Mouse (Mus musculus) thymus, adult 18-20 months (tissue): ENCODE results near the gene Olfr427.
"Not testable (repeated sequence)": the region's sequence is repeated elsewhere in the genome, so short reads cannot be mapped to it uniquely, and the experiment has no call there.

Experiments used
- DNase-seq, 2 experiments: peaks; one replicate each; pipeline ENCODE4 v3.0.0; 2022; ENCODE audit warnings: mixed read lengths in 2 of 2

The Olfr427 gene

DNA sequence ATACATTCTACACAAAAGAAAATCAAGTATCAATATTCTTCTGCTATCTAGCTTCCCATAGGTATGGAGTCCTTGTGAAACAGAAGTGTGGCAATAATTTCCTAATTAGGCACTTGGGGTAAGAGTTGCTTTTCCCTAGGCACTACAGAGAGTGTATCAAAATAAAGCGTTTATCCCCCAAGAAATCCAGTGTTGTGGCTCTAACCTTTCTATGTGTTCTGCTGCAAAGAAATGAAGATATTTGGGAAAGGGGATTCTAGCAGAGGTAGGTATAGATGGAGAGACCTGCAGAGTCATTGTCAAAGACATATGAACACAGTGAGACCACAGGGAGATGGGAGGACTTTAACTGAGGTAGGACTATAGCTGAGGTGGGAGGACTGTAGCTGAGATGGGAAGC, at the start of gene Olfr427:
Gene Olfr427 (plus strand): TSS at position 301 of the 400 bp plus-strand sequence.
- no peak for DNase-seq

DNA sequence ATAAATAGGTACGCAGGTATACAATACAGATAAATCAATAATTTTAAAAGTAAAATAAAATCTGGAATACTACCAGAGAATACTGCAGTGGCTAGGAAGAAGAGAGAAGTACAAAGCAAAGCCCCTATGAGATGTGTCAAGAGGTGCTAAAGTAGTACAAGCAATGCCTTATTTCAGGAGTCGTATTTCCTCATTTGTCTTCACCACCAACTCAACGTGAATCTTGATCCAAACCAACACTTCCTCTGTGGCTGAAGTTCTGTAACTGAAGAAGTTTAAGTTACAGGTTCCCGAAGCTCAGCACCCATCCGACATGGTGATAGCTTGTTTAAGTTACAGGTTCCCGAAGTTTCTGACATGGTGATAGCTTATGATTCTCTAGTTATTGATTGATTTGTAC, 48.5 kb upstream of the Olfr427 start:
- not testable (repeated sequence) for DNase-seq

DNA sequence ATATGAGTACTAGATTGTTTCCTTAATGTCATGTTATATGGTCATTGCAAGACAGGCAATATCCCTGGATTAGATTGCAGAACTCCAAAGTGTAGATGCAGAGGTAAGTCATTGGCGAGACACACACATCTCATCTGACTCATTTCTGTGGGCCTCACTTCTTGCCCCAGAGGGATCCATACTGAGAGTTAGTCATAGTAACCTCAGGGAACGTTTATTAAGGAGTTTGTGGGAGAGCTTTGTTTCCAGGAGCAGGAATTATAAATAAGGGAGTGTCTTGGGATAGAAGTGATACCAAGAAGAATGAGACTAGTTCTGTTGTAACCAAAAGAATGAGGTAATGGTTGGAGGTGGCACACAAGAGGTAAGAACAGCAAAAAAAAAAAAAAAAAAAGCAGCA, 47.8 kb upstream of the Olfr427 start, which contains the start of gene Olfr432:
Gene Olfr432 (plus strand): TSS at position 313 of the 400 bp plus-strand sequence.
- DNase-seq = no peak

DNA sequence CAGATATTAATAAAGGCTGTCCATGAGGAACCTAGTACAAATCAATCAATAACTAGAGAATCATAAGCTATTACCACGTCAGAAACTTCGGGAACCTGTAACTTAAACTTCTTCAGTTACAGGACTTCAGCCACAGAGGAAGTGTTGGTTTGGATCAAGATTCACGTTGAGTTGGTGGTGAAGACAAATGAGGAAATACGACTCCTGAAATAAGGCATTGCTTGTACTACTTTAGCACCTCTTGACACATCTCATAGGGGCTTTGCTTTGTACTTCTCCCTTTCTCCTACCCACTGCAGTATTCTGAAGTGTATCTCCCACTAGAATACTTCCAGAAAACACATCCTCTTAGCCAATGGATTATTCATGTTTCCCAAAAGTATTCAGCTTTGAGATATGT, 47.3 kb upstream of the Olfr427 start:
- not testable (repeated sequence) for DNase-seq

DNA sequence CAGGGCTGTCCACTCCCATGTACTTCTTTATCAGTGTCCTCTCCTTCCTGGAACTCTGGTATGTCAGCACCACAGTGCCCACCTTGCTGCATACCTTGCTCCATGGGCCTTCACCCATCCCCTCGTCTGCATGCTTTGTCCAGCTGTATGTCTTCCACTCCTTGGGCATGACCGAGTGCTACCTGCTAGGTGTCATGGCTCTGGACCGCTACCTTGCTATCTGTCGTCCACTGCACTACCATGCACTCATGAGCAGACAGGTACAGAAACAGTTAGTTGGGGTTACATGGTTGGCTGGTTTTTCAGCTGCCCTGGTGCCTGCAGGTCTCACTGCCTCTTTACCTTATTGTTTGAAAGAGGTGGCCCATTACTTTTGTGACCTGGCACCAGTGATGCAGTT, 46.2 kb upstream of the Olfr427 start:
- no peak for DNase-seq

DNA sequence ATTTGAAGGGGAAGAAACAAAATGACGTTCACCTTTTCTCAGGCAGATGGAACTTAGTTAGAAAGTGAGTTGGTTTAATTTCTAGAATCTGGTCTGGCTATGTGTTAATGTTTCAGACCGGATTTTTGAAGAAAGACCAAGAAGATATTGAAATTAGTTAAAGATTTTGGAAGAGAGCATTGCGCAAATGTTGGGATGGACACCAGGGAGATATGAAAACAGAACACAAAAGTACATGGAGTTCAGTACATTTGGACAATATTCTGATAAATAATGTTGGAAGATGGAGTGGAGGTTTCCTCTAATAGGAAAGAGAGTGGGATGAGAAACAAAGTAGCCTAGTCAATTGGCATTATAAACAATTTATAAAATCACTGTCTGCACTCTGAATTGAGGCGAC, 45.2 kb upstream of the Olfr427 start:
- DNase-seq = no peak

DNA sequence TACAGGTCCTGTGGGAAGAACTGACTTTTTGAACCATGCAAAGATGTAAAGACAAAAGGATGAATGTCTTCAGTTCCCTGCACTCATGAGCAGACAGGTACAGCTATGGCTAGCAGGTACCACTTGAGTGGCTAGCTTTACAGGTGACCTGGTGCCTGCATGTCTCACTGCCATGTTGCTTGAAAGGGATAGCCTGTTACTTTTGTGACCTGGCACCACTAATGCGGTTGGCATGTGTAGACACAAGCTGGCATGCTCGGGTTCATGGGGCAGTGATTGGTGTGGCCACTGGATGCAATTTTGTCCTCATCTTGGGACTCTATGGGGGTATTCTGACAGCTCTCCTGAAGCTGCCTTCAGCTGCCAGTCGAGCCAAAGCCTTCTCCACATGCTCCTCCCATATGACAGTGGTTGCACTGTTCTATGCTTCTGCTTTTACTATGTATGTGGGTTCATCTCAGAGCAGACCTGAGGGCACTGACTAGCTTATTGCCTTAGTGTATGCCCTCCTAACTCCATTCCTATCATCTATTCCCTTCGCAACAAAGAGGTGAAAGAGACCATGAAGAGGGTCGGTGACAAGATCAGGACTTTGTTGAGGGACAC, 44.7 kb upstream of the Olfr427 start:
- DNase-seq = no peak

DNA sequence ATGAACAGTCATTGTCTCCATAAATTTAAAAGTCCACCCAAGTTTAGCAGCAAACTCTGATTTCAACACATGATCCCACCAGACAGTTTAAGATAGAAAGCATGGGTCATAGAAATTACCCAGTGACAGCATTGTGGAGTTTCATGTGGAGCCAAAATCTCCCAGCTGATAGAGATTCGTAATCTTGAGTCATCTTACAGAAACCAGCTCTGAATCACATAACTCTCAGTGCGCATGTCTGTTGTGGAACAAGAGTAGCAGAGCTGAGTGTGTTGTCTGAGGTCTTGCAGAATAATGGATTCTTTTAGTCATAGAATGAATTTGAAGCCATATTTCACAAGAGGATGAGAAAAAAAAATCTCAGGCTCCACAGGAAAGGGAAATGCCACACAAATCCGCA, 43.7 kb upstream of the Olfr427 start:
- no peak for DNase-seq

DNA sequence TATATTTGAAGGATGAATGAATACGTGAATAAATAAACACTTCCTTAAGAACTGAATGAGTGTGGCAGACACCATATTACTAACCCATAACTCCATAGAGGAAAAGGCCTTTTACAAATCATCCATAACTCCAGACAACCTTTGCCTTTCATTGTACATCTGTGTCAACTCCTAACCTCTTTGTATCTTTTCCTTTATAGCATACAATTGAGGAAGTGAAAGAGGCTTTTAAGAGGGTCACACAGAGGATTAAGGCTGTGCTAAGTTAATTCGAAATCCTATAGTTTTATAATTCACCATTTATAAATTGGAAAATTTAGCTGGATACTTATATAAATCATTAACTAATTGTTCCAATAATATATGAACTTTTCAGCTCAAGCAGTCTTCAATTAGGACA, 41.4 kb upstream of the Olfr427 start:
- DNase-seq = no peak

DNA sequence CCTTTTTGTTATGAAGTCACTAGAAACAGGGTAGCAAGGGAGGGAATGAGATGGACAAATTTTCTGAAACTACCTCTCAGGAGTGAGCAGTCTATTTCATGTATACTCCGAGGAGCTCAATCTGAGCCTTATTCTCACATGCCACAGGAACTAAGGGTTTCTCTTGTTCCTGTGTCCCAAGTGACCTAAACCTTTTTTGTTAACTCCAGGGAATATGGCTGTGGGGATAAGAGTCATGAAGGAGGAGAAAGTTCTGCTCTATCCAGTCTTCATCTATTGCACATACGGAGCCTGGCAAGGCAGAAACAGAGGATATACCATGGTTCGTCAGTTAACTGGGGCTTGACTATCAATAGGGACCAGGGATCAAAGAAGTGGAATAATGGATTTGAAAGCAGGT, 30.4 kb upstream of the Olfr427 start, which contains the start of gene Olfr430:
Gene Olfr430 (plus strand): TSS at position 301 of the 400 bp plus-strand sequence.
- no peak for DNase-seq

DNA sequence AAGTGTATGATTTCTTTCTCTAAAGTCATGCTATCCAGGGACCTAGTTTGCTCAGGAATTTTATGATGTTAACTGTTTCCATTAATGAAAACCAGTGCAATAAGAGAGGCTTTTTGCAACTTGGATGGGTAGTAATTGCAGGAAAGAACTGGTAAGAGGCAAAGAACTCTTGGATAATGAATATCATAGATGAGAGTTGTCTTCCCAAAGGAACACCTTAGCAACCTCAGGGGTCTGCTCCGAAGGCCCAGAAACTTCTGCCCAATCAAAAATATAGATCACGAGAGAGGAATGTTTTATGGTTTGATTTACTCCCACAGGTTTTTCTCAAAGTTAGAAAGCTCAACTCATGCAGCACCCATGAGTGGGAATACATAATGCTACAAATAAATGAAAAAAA, 12.7 kb upstream of the Olfr427 start, which contains the start of gene Olfr429:
Gene Olfr429 (plus strand): TSS at position 301 of the 400 bp plus-strand sequence.
- DNase-seq = no peak

DNA sequence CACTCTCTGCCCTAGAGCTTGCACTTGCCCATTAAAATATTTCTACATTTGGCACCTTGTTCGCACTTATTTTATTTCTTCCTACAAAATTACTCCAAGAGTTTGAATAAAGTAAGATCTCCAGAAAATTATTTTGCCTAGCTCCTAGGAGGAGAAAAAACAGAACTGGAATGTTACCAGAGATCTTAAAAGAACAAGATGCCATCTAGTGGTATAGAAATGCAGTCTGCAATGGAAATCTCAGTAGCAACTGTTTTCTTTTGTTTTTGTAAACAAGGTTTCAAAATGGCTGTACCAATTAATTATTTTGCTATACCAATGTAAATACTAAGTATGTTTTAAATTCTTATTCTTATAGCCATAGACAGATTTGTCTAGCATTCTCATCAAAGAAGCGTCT, 7.0 kb downstream of the Olfr427 start:
- DNase-seq = no peak

DNA sequence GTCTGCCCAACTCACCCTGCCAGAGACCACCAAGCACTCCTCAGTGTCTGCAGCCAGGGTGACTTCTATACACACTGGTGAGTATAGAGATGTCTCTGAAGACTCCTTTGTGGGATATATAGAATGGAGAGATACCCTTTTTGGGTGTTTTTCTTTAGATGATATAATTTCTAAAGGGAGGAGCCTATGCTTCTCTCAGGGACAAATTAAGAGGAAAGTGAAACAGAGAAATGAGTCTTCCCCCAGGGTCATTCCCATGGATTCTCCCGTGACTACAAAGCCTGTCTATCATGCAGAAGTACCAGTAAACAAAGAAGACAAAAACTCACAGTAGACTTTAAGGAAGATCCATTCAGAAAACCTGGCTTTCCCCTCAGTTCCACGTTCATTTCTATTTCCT, 24.4 kb downstream of the Olfr427 start, which contains the start of gene Olfr231:
Gene Olfr231 (minus strand): TSS at position 101 of the 400 bp plus-strand sequence.
- DNase-seq = no peak

DNA sequence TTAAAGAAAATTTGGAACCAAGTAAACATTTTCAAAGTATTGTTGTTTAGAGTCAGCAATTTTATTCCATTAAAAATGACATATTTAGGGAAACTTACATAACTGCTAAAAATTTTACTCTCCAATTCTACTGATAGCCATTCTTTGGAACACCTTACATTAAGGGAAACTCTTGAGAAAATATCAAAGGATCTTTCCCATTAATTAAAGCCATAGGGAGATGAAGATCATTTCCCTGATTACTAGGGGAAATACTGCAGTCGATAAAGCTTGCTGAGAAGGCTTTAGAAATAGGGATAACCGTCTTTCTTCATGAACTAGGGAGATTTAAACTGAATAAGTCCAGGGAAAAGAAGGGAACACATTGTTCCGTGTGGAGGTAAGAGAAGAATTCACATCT, 34.5 kb downstream of the Olfr427 start, which contains the start of gene Olfr424:
Gene Olfr424 (plus strand): TSS at position 301 of the 400 bp plus-strand sequence.
- no peak for DNase-seq

DNA sequence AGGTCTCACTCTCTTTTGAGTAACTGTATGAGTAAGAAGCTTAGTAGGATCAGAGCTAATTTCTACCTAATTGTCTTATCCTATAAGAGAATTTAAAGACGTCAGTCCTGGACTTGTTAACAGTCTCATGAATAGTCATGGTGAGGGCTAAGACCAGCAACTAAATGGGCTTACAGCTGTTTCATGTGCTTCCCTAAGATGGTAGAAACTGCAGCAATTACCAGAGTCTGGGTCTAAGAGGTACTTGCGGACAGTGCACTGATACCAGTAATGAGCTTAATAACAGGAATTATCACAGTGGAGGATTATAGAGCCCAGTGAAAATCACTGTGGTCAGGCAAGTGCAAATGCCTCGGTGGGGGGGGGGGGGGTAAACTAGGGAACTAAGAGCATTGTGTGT, 35.3 kb downstream of the Olfr427 start:
- no peak for DNase-seq

DNA sequence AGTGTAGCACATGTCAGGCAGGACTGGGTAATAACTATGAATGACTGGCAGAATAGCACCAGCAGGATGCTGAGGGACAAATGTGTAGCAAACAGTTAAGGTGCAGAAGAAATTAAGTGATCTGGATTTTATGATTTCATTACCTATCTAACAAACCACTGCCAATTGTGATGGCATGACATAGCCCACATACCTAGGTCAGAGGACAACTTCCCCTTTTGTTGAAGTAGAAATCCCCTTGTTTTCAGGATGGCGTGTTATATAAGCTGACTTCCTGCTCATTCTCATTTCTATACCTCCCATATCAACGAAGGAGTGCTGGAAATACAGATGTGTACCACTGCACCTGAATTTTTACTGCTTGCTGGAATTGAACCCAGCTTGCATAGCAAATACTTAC, 44.7 kb downstream of the Olfr427 start:
- DNase-seq = no peak

DNA sequence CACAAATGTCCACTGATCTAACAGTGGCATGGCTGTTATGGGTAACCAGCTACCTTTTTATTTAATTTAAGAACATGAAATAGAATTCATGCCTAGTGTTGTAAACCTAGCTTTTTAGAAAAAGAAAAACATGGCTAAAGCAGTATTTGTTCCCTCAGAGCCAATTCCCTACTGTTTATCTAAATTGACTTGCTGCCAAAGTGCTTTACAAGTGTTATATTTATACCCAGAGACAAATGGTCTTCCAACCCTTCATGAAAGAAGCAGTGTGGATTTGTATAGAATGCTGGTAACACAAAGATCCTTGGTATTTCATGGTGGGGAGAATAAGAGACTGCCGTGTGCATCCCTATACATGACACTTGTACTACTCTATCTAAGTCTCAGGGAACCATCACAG, 50.0 kb downstream of the Olfr427 start:
- DNase-seq = no peak

DNA sequence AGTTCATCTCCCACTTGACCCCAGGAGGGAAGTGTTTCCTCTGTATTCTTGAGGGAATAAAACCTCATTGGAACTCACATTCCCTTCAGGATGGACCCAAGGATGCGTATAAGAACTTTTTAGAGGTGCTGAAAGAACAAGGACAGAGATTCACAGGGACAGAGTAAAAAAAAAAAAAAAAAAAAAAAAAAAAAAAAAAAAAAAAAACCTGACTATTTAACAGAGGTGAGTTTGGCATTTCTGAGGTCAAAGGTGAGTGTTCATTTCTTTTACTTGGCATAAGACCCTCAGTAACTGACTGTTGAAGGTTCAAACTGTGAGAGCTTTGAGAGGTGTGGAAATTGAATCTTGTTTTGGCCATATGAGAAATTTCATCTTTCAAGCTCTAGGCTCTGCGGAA, 52.6 kb downstream of the Olfr427 start:
- no peak for DNase-seq
